In the genomic region with DNA sequence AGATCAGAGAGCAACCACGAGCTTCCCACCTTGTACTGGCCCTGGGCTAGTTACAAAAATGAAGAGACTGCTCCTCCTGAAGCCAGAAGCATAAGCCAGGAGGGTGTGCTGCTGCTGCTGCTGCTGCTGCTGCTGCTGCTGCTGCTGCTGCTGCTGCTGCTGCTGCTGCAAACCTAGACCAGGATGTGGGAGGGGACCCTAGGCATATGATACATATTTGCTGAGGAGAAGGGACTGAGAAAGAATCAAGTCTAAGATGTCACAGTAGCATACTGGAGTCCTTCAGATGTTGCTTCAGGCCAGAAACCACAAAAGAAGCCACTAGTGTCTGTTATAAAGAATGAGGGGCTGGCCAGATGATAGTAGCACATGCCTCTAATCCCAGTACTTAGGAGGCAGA, we compare ENCODE assay signal across 11 mouse cellular contexts. TPM values are rescaled to one million over a fixed set of nuclear protein-coding genes. Genes with fewer than 3 reads are reported as not detected.
DNase-seq lines count a peak whose midpoint lies in the region; ATAC-seq and TF ChIP-seq lines count a peak whose summit lies in the region.
"Had no signal": no experiment of that assay in that cellular context is flagged by ENCODE, and none has a peak within 500 bp of the region (broad histone marks: within the 10 kb centered on the region; RNA-seq: fewer than 3 reads in every experiment).

No protein-coding gene starts in this region.

- no peaks in the 10 kb centered on the region for H3K9me3 ChIP-seq in lung, embryonic 16.5 days (ENCODE audit: control insufficient read depth, low read length)
- no peaks in the 10 kb centered on the region for H3K9me3 ChIP-seq in stomach, embryonic 15.5 days
- no peaks in the 10 kb centered on the region for H3K9me3 ChIP-seq in hindbrain, embryonic 12.5 days (replicated peaks)
- H3K9me3 ChIP-seq: hindbrain, embryonic 15.5 days had no signal

- H3K27ac ChIP-seq in gastrocnemius, adult 2 months, result peak overlapping the region; percentile 82
- H3K27ac ChIP-seq in lung, embryonic 16.5 days (ENCODE audit: low read length), result peak overlapping the region; percentile 77
- H3K27ac ChIP-seq in stomach, embryonic 15.5 days, result peak overlapping the region; percentile 55
- H3K27ac ChIP-seq in hindbrain, embryonic 12.5 days, result no peak overlapping the region
- H3K27ac ChIP-seq: hindbrain, embryonic 15.5 days had no signal

- H3K36me3 ChIP-seq in lung, embryonic 16.5 days (ENCODE audit: control insufficient read depth, insufficient read depth, low read length), result no peaks in the 10 kb centered on the region
- H3K36me3 ChIP-seq in stomach, embryonic 15.5 days, result no peaks in the 10 kb centered on the region
- H3K36me3 ChIP-seq in hindbrain, embryonic 12.5 days, result no peaks in the 10 kb centered on the region
- H3K36me3 ChIP-seq: hindbrain, embryonic 15.5 days had no signal

- H3K4me3 ChIP-seq in gastrocnemius, adult 2 months, result peak overlapping the region; percentile 45
- no peak overlapping the region for H3K4me3 ChIP-seq in lung, embryonic 16.5 days (ENCODE audit: low read length)
- H3K4me3 ChIP-seq in stomach, embryonic 15.5 days (replicated peaks), result no peak overlapping the region
- no peak overlapping the region for H3K4me3 ChIP-seq in hindbrain, embryonic 12.5 days
- H3K4me3 ChIP-seq: hindbrain, embryonic 15.5 days had no signal

- no peak for ATAC-seq in lung, embryonic 16.5 days (ENCODE audit: low read depth)
- peak; percentile 3 for ATAC-seq in inflammation-experienced regulatory T-cells, adult 6 months
- ATAC-seq in stomach, embryonic 15.5 days (ENCODE audit: insufficient read depth, low FRiP score, low read depth), result no peak
- ATAC-seq in hindbrain, embryonic 12.5 days (ENCODE audit: low FRiP score), result no peak

- H3K27me3 ChIP-seq in lung, embryonic 16.5 days (ENCODE audit: control insufficient read depth, insufficient read depth, low read depth, low read length), result no peaks in the 10 kb centered on the region
- H3K27me3 ChIP-seq in stomach, embryonic 15.5 days (replicated peaks), result no peaks in the 10 kb centered on the region
- no peaks in the 10 kb centered on the region for H3K27me3 ChIP-seq in hindbrain, embryonic 12.5 days
- H3K27me3 ChIP-seq: hindbrain, embryonic 15.5 days had no signal

- H3K9ac ChIP-seq in lung, embryonic 16.5 days (ENCODE audit: low read length), result no peak overlapping the region
- no peak overlapping the region for H3K9ac ChIP-seq in stomach, embryonic 15.5 days
- no peak overlapping the region; the same call in 1 of the 2 replicates for H3K9ac ChIP-seq in hindbrain, embryonic 12.5 days
- H3K9ac ChIP-seq: hindbrain, embryonic 15.5 days had no signal

- 26% methylated on average over 1 of the region's 1 CpGs for WGBS in lung, embryonic 16.5 days
- 32% methylated on average over 1 of the region's 1 CpGs for WGBS in stomach, embryonic 15.5 days
- WGBS in hindbrain, embryonic 12.5 days, result 25% methylated on average over 1 of the region's 1 CpGs

- TF ChIP-seq CTCF in gastrocnemius, adult 2 months (IDR thresholded peaks at IDR 0.05), result no peak

- intact Hi-C loops in gastrocnemius, adult 2 months (cut with DNase I), result no loop called here

- no peak for DNase-seq in gastrocnemius, adult 2 months
- no peak for DNase-seq in gastrocnemius, adult 18-20 months (ENCODE audit: low spot score)
- no peak for DNase-seq in lung, postnatal 14 days
- DNase-seq in urinary bladder, postnatal 10 days (ENCODE audit: low spot score), result no peak
- DNase-seq: left cerebral cortex, postnatal 4 days had no signal

- peak overlapping the region; percentile 22; the same call in 1 of the 2 replicates for H3K4me2 ChIP-seq in lung, embryonic 16.5 days (ENCODE audit: low read depth, low read length)
- H3K4me2 ChIP-seq in stomach, embryonic 15.5 days, result peak overlapping the region; percentile 29
- H3K4me2 ChIP-seq in hindbrain, embryonic 12.5 days (replicated peaks), result no peak overlapping the region
- H3K4me2 ChIP-seq: hindbrain, embryonic 15.5 days had no signal

- peaks cover 12% of the 10 kb centered on the region; the same call in 1 of the 2 replicates for H3K4me1 ChIP-seq in lung, embryonic 16.5 days (replicated peaks; ENCODE audit: control insufficient read depth, insufficient read depth, low read length)
- peaks cover 19% of the 10 kb centered on the region for H3K4me1 ChIP-seq in stomach, embryonic 15.5 days
- peaks cover 12% of the 10 kb centered on the region for H3K4me1 ChIP-seq in hindbrain, embryonic 12.5 days

RNA-seq across cellular contexts. Expression of gene Cdc42, which starts 10.7 kb away (rescaled TPM):
- 100 to 1,000 TPM; 169 to 187 TPM for total RNA-seq in gastrocnemius, adult 2 months (2021)
- 100 to 1,000 TPM; 167 to 172 TPM for total RNA-seq in gastrocnemius, adult 18-20 months (2021)
- 699 and 707 TPM in 2 replicates for polyA plus RNA-seq in lung, embryonic 16.5 days (2015; fragmentation: Nextera tagmentation; extraction: Ambion mirVana)
- 1,000 to 10,000 TPM in 1 of 3 experiments, 100 to 1,000 TPM in 2; 615 to 1,059 (median 624) TPM for polyA plus RNA-seq in inflammation-experienced regulatory T-cells, adult 6 months (2017; shearing (Covaris generic))
- 670 and 699 TPM in 2 replicates for polyA plus RNA-seq in stomach, embryonic 15.5 days (2015; fragmentation: Nextera tagmentation; extraction: Ambion mirVana)
- 666 and 694 TPM in 2 replicates for polyA plus RNA-seq in hindbrain, embryonic 12.5 days (2016; fragmentation: Nextera tagmentation; extraction: Ambion mirVana)

RNA-seq across cellular contexts. Expression of gene Cela3a, which starts 41.4 kb away (rescaled TPM):
- not detected for total RNA-seq in gastrocnemius, adult 2 months (2021)
- total RNA-seq in gastrocnemius, adult 18-20 months (2021), result not detected
- polyA plus RNA-seq in lung, embryonic 16.5 days (2015; fragmentation: Nextera tagmentation; extraction: Ambion mirVana), result not detected in 2 replicates
- not detected for polyA plus RNA-seq in inflammation-experienced regulatory T-cells, adult 6 months (2017; shearing (Covaris generic))
- 0.26 and 0.36 TPM in 2 replicates for polyA plus RNA-seq in stomach, embryonic 15.5 days (2015; fragmentation: Nextera tagmentation; extraction: Ambion mirVana)
- not detected in 2 replicates for polyA plus RNA-seq in hindbrain, embryonic 12.5 days (2016; fragmentation: Nextera tagmentation; extraction: Ambion mirVana)
- total RNA-seq: left cerebral cortex, postnatal 4 days had no signal
- polyA plus RNA-seq: hindbrain, embryonic 15.5 days; neural tube, embryonic 14.5 days had no signal
